Mouse (Mus musculus): ENCODE data around the gene Krt16.

GRCm38 (mm10) chr11:100269821-100270332 is 21.2 kb upstream of the Krt16 start, which contains the start of gene Krt42:
- TF ChIP-seq POLR2A (IDR thresholded peaks at IDR 0.05; ENCODE audit: low read depth, low read length) = no peak
- no peak for TF ChIP-seq CTCF (IDR thresholded peaks at IDR 0.05; ENCODE audit: borderline replicate concordance, insufficient read depth, low read length)

Data from embryonic fibroblast, embryonic 13.5 days (primary cell).